Mouse (Mus musculus): Measurements from ENCODE around the gene Rslcan18.
A peak's percentile ranks its signal among the peaks of the same experiment; 100 is the strongest.
"Not testable (repeated sequence)": the region's sequence is repeated elsewhere in the genome, so short reads cannot be mapped to it uniquely, and the experiment has no call there.

Gene Rslcan18

DNA sequence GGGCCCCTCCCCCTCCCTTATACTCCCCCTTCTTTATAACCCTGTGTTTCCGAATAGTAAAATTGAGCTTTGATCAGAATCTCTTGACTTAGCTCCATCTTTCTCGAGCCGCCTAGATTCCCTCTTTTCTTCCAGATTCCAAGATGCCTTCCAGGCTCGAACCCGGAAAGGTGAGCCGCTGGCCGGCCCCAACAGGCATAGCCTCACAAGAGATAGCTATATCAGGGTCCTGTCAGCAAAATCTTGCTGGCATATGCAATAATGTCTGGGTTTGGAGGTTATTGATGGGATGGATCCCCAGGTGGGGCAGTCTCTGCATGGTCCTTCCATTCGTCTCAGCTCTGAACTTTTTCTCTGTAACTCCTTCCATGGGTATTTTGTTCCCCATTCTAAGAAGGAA is at the start of gene Rslcan18:
Gene Rslcan18, minus strand, starts transcription at position 101 of the 400 bp plus-strand sequence.
- DNase-seq (ENCODE audit: extremely low spot score, low spot score): not testable (repeated sequence)

DNA sequence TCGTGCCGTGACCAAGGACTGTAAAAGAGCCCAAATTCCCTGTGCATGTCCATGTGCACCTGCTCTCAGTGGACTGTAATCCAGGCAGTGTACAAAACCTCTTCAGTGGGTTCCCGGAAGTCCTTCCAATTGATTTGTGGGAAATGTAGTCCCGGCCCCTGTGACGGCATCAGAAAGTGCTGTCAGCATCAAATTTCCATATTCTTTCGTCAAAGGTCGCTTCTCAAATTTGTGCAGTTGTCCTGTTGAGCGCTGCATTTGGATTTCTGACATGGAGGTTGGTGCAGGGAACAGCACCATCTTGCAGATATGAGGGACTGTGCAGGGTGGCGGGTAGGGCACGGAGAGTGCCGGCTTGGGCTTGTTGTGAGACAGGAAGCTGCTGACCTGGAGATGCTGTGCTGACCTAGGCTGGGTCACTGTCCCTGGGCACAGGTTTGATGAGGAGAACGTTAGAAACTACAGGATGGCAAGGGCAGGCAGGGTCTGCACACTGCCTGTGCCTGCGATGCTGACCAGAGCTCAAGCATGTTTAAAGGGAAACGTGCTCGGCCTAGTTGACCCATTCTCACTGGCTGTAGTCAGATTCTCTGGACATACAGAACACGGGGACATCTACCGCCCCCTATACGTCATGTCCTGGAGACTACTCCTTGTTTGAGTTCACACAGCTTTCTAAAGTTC is 12.1 kb upstream of the Rslcan18 start:
- peak; percentile 77 for DNase-seq (ENCODE audit: extremely low spot score, low spot score)

DNA sequence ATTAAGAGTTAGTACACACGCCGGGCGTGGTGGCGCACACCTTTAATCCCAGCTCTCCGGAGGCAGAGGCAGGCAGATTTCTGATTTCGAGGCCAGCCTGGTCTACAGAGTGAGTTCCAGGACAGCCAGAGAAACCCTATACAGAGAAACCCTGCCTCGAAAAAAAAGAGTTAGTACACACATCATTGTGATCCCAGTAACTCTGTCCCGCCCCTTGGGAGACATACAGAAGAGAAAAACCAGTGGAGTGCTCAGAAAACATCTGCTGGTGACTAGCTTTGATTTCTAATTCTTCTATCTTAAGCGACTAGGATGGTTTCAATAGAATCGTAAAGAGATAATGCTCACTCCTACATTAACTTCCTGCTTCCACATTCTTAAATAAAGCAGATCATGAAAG is 11.4 kb upstream of the Rslcan18 start:
- not testable (repeated sequence) for DNase-seq (ENCODE audit: extremely low spot score, low spot score)

DNA sequence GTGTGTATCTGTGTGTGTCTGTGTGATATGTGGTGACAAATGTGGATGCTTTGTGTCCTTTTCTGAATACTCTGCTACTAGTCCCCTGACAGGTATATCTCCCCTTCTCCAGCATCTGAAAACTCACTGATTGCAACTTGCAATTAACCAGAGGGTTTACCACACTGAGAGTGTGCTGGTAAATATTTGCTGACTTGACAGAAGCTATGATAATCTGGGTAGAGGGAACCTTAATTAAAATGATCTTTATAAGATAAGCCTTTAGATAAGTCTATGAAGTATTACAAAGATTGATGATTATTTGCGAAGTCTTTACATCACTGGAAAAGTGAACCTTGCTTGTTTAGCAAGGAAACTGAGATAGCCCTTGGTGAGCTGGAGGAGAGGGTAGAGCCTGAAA is 8.4 kb upstream of the Rslcan18 start:
- DNase-seq (ENCODE audit: extremely low spot score, low spot score): no peak

DNA sequence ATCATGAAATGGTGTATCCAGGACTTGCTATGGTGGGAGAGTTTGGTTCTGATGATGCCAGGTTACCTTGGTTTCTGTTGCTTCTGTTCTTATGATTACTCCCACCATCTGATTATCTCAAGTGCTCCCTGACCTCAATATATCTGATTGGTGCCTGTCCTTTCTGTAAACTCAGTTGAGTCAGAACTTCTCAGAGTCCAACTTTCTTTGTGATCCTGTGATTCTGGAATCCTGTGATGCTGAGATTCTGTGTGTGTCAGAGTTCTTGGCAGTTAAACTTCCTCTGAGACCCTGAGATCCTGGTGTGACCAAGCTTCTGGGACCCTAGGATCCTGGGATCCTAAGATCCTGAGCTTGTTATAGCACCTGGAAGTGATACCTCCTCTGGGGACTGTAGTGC is 5.3 kb upstream of the Rslcan18 start, which contains the start of gene Zfp759:
Gene Zfp759, plus strand, starts transcription at position 301 of the 400 bp plus-strand sequence.
- DNase-seq (ENCODE audit: extremely low spot score, low spot score): not testable (repeated sequence)

DNA sequence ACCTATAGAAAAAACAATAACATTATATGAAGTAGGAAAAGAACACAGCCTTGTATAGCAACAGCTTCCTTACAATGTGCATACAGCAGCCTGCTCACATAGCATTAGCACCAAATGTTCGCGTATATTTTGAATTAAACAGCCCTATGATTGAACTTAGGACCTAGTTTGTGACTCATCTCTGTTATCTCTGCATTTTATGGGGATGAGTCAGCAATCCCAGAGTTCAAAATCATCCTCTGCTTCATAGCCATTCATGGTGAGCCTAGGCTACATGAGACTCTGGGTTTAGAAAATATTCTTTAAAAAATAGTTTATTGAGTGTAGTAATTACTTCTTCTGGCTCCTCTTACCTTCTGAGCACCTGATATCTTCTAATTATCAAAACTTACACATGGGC is 2.8 kb downstream of the Rslcan18 start:
- DNase-seq (ENCODE audit: extremely low spot score, low spot score): no peak

DNA sequence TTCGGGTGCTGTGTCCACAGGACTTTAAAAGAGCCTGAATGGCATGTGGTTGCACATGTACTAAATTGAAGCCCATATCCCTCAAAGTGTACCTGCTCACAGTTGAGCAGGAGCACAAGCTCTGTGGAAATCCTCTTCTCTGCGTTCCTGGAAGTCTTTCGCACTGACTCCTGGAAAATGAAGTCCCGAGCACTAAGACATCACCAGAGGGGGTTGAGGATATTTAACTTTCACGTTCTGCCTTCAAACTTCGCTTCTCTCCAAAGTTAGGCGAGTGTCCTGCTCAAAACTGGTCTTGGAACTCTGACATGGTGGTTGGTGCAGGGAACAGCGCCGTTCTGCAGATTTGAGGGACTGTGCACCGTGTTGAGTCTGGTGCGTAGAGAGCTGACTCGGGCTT is 4.0 kb downstream of the Rslcan18 start:
- DNase-seq (ENCODE audit: extremely low spot score, low spot score): no peak

DNA sequence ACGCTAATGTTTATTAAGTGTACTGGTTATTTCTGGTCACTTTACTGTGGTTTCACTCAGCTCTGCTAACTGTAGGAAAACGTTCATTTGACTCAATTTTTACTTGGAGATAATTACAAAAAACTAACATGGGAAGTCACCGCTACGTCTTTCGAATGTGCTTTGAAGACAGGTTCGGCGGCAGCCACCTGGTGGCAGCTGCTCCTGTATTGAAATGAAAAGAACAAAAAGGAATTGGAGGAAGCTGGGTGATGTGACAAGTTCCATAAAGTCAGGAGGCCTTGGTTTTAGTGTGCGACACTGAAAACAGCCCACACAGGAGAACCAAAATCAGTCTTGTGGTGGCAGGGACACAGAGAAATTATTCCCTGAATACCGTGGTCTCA is 7.2 kb downstream of the Rslcan18 start:
- DNase-seq (ENCODE audit: extremely low spot score, low spot score): peak; percentile 47

DNA sequence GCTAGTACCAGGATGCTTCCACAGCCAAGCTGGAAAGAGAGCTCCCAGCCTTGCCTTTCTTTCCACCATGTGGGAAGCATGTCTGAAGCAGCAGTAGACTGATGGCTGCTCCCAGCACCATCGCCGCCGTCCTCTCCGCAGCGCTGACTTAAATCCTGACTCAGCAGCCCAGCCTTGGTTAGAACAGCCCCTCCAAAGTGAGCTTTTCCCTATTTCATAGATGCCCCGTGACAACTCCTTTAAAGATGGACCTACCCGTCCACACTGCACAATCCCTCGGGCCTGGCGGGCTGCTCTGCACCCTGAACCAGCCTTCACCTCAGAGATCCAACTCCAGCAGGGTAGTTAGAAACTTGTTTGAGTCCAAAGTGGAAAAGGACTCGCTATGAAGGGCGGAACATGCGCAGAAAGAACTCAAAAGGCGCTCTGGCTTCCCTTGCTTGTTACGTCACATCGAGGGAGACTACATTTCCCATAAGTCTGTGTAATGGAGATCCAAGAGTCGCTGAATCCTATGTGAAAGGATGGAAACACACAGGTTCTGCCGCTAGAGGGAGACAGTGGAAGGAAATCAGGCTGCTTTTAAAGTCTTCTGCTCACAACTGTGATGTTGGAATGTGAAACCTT is 7.8 kb downstream of the Rslcan18 start, which contains the start of gene Gm28557:
Gene Gm28557, minus strand, starts transcription at position 411 of the 627 bp plus-strand sequence.
- peak; percentile 82 for DNase-seq (ENCODE audit: extremely low spot score, low spot score)

DNA sequence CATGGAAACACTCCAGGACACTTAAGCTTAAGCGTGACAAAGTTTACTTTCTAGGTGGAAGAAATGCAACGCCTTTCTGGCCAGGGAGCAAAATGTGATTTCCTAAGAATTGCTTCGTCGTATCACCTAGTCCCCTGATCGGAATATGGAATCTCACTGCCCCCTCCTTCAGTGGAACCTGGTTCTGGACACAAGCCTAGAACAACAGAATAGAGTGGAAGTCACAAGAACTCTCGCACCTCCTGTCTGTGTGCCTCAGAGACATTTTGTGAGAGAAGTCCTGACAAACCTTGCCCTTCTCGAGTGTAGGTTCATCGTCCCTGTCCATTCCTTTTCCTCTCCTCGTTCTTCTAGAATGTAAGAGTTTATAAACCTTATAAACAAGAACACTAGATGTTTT is 8.4 kb downstream of the Rslcan18 start:
- DNase-seq (ENCODE audit: extremely low spot score, low spot score): no peak

DNA sequence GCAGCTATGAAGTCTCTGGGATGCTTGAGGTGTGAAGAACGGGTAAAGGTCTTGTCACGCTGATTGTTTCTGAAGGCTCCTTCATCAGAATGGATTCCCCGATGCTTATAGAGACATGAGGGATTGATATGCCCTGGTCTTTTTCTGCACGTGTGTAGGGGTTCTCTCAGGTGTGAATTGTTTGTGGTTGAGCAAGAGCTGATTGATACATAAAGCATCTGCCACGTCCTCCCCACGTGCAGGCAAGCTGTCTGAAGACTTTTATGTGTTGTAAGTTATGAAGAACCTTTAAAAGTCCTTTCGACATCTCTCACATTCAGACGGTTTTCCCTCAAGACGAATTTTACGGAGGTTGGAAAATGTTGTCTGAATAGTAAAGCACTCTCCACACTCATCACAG is 18.2 kb downstream of the Rslcan18 start, which contains the start of gene Zfp708:
Gene Zfp708, minus strand, starts transcription at position 101 of the 400 bp plus-strand sequence.
- no peak for DNase-seq (ENCODE audit: extremely low spot score, low spot score)

DNA sequence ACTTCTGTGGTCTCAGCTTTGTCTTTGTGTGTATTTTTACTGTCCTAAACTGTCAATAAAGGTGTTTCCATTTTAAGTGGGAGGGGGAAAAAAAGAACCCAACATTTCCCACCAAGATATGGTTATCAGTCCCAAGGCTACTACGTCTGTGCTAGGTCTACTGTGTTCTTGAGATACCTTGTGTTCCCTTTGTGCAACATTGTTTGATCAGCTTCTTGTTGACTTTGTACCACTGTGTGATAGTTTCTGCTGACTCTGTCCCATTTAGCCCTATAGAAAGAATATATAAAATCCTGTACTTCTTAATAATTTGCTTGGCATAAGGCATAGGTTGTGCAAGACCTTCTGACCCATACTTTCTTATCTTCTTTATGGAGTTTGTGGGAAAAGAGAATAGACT is 25.9 kb downstream of the Rslcan18 start:
- no peak for DNase-seq (ENCODE audit: extremely low spot score, low spot score)

DNA sequence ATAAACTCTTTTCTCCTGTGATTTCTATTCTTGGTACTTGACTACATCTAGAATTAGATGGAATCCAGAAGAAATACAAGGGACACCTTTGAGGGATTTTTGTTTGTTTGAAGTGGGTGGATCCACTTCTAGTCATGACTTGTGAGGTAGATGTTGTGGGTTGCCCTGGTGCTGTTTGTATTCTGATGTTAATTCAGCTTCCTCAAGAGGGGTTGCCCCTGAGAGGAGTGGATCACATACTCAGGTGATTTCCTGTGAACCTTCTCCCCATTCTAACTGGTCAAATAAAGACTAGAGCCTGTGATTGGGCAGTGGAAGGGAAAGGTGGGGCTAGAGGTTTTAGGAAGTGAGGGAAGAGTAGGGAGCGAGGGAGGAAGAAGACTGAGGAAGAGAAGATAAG is 34.1 kb downstream of the Rslcan18 start:
- DNase-seq (ENCODE audit: extremely low spot score, low spot score): no peak

DNA sequence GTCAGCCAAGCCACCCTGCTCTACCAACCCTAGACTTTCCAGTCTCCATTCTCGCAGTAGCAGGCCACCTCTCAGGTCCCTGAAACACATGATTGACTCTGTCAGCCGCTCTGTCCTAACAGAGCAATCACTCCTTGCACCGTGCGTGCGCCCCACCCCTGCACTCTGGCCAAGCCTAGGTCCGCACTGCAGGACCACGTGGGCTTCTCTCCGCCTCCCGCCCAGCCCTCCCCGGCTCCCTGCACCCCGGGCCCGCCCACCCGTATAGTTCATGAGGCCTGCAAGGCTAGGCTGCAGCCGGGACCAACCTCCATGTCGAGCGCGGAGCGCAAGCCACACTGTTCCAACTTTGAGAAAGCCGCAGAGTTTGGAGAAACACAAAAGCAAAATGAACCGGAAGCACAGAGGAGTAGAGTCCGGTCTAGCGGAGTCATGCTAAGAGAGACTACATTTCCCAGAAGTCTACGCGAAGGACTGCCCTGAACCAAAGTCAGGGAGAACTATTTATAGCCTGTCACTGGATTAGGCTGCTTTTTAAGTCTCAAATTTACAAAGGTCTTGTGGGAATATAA is 34.8 kb downstream of the Rslcan18 start:
- peak; percentile 80 for DNase-seq (ENCODE audit: extremely low spot score, low spot score)

DNA sequence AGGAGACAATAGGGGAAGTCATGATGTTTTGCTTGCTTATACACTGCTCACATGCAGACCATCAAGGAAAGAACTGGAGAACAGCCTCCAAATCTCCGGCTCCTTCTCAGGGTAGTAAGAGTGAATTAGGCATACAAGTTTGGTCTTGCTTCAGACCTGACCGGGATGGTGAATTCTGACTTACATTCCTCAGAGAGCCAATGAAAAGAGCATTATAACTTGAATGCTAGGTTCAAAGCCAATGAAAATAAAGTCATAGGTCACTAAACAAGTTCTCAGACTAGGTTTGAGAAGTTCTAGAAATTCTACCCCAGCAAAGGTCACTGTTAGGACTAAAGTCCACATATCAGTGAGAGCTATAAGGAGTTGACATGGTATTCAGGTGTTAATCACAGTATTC is 38.8 kb downstream of the Rslcan18 start:
- no peak for DNase-seq (ENCODE audit: extremely low spot score, low spot score)

DNA sequence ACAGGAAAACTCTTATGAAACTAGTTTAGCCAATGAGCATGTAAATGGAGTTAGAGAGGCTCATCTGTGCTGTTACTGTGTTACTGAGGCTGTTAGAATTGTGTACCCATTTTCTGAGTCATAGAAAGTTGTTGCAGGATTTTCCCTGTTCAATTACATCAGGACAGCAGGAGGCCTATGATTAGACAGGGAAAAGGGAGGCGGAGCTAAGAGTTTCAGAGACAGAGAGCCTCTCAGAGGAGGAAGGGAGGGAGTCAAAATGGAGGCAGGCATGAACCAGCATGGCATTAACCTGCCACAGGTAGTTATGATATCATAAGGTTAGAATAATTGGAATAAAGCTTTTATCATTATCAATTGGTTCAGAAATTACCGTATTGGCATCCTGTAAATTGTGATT is 43.3 kb downstream of the Rslcan18 start:
- DNase-seq (ENCODE audit: extremely low spot score, low spot score): no peak

DNA sequence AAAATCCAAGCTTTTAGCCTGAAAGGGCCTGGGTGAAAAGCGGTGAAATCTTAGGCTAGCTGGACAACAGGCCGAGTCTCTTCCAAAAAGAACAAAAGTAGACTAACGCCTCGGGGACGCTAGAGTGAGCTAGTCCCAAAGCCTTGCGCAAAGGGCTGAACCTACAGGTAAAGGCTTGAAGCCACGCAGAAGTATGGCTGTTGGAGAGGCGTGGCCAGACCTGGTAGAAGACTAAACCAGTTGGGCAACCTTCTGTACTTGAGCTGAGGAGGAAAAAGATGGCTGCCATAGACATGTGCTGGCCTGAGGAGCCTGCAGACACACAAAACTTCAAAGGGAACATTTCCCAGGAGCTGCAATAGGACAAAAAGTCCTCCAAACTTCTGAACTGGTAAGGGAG is 50.7 kb downstream of the Rslcan18 start:
- DNase-seq (ENCODE audit: extremely low spot score, low spot score): no peak

DNA sequence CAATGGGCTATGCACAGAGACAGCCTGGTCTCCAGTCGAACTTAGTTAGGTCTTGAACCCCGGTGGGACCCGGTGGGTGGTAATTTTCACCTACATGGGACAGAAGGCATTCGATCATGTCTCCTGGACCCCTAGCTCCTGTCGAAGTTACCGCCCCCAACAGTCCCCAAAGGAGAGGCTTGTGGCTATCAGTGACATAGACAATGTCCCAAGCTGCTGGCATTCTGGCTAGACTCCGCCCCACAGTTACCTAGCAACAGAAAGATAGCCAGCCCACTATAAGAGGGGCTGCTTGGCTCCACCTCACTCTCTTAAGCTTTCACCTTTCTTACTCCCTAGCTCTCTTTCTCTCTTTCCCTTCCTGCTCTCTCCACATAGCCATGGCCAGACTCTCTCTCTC is 53.6 kb downstream of the Rslcan18 start:
- DNase-seq (ENCODE audit: extremely low spot score, low spot score): no peak

DNA sequence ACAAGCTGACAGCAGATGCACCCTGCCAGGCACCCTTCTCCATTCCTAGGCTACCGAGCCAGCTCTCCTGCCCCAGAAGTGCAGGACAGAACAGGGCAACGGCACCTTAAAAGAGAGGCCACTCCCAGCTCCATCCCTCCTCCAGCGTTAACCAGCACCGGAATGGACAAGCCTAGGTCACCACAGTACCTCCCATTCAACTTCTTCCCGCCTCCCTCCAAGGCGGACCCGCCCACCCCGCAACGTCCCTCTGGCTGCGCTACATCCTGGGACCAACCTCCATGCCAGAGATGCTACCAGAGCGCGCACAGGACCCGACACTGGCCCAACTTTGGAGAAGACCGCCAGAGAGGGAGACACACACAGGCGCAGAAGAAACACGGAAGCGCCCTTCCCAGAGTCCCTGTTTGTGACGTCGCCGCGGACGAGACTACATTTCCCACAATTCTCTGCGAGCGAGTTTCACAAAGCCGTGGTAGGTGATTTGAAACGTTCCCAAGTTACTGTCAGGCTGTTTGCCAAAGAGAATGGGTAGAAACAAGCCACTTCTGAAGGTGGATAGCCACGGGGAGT is 55.2 kb downstream of the Rslcan18 start, which contains the start of gene Zfp712:
Gene Zfp712, minus strand, starts transcription at position 385 of the 573 bp plus-strand sequence.
- DNase-seq (ENCODE audit: extremely low spot score, low spot score): peak; percentile 88

DNA sequence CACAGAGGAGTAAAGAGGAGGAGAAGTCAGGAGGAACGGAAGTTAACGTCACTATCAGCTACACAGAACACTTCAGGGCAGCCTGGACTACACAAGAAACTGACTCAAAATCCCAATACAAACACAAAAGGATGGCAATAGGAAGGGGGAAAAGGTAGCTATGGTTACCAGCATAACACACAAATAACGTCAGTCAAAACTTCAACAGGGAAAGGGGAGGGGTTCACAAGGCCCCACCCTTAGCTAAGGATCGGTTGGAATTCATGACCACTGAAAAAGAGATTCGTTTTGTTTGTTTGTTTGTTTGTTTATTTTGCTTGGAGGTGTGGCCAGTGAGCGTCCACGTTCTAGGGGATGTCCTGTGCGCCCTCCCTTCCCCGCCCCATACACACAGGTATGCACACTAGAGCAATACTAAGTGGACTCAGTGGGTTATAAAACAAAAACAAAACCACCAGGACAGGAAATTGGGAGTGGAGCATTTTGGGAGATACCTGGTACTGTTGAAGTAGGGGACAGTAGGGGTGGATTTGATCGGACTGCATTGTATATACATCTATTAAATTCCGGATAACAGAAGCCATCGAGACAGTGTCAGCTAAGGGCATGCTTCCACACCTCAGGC is 55.8 kb downstream of the Rslcan18 start:
- DNase-seq (ENCODE audit: extremely low spot score, low spot score): no peak

Data from neural tube, embryonic 10.5 days (tissue).